Mouse (Mus musculus) forebrain, postnatal 0 days (tissue): ENCODE measurements around the gene Dctn5. TPM values are rescaled to one million over a fixed set of nuclear protein-coding genes. Genes with fewer than 3 reads are reported as not detected.

Source experiments
- ATAC-seq: fragments of 200-750 bp; cut with Nextera tagmentation; 2 replicates; pipeline ENCODE4 v1.8.0; 2017; ENCODE audit warnings: mild to moderate bottlenecking, moderate library complexity
- DNase-seq: peaks from one replicate; pipeline ENCODE4 v3.0.0-alpha.2; 2015
- H3K27ac ChIP-seq: fragments of 300-500 bp; sonication (generic); 2 replicates; pipeline ENCODE4 v1.5.1; 2014; ENCODE audit warnings: low read depth, mild to moderate bottlenecking, antibody characterized with exemption, low read length, moderate library complexity, mixed read lengths
- H3K27me3 ChIP-seq: fragments of 300-500 bp; sonication (generic); 2 replicates; pipeline ENCODE4 v1.6.1; 2014; ENCODE audit warnings: mild to moderate bottlenecking, low read length, mixed read lengths; ENCODE audit not compliant: insufficient read depth
- H3K36me3 ChIP-seq: fragments of 300-500 bp; sonication (generic); 2 replicates; pipeline ENCODE4 v1.6.1; 2014; ENCODE audit warnings: mild to moderate bottlenecking, moderate library complexity; ENCODE audit not compliant: insufficient read depth
- H3K4me1 ChIP-seq: fragments of 300-500 bp; sonication (generic); 2 replicates; pipeline ENCODE4 v1.6.1; 2014; ENCODE audit warnings: antibody characterized with exemption; ENCODE audit not compliant: insufficient read depth
- H3K4me2 ChIP-seq: fragments of 300-500 bp; sonication (generic); 2 replicates; pipeline ENCODE4 v1.6.1; 2014; ENCODE audit warnings: low read depth, mild to moderate bottlenecking, moderate library complexity
- H3K4me3 ChIP-seq: fragments of 300-500 bp; sonication (generic); 2 replicates; pipeline ENCODE4 v1.5.1; 2014; ENCODE audit warnings: low read depth, low read length, mixed read lengths
- H3K9ac ChIP-seq: fragments of 300-500 bp; sonication (generic); 2 replicates; pipeline ENCODE4 v1.6.1; 2014; ENCODE audit warnings: mild to moderate bottlenecking
- H3K9me3 ChIP-seq: fragments of 300-500 bp; sonication (generic); 2 replicates; pipeline ENCODE4 v1.6.1; 2016; ENCODE audit warnings: low read length
- CTCF ChIP-seq: sonication (generic); IDR thresholded peaks from 2 replicates; pipeline ENCODE4 v1.5.1; 2016; ENCODE audit warnings: antibody characterized with exemption, control low read depth, low read depth
- WGBS: fragments of 180-500 bp; shearing (Covaris S2); extraction: QIAGEN DNeasy Blood & Tissue Kit; methylation state at CpG from one replicate; pipeline ENCODE4 v1.1.7; 2014; 5-methylcytosine and 5-hydroxymethylcytosine counted together
- polyA plus RNA-seq: library from polyadenylated mRNA; unstranded; fragments of >200 nt; fragmentation: Nextera tagmentation; extraction: Ambion mirVana; gene quantifications from 2 replicates; pipeline ENCODE4 v1.2.1, GENCODE M21; 2015
- total RNA-seq: library from RNA; depleted of rRNA; stranded (reverse); fragments of >200 nt; gene quantifications from 2 replicates; pipeline ENCODE4 v1.2.3, GENCODE M21; 2014

The Dctn5 gene
- total and polyA plus RNA-seq, 2 experiments from 2014 or later: 114 to 157 TPM

DNA sequence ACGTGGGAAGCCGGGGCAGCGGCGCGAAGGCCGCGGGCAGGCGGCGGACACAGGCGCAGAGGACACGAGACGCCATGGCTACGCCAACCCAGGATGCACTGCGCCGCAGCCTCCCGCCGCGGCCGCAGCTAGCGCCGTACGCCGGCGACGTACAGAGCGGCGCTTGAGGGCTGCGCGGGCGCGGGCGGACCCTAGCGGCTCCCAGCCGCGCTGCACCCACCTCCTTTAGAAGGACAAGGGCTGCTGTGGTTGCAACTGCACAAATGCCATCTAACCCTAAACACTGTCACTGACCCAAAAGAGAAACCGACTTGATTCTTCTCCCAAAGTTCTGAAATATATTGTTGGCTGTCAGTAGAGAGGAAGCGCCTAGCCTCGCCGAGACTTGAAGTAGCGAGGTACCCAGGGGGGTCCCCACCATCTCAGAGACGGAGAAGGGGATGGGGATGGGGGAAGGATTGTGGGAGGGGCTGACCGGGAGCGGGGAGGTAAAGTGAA lies 31.0 kb upstream of the Dctn5 start, which contains the start of gene Ndufab1:
Gene Ndufab1, minus strand, starts transcription at position 140 of the 498 bp plus-strand sequence.
- Histone ChIP-seq H3K4me2 (peak within 1 kb of the TSS; percentile 57), H3K9ac (peak within 1 kb of the TSS; percentile 82), H3K27me3 (no peaks in the 10 kb centered on the region), H3K4me3 (peak within 1 kb of the TSS; percentile 67), H3K27ac (peak within 1 kb of the TSS; percentile 42; the same call in 1 of the 2 replicates), H3K9me3 (no peaks in the 10 kb centered on the region), H3K36me3 (peaks cover 12% of the 10 kb centered on the region), H3K4me1 (peaks cover 5% of the 10 kb centered on the region)
- WGBS: under 1% methylated on average over 36 of the region's 43 CpGs
- DNase-seq (peak; percentile 96), ATAC-seq (peak; percentile 100)
- peak; percentile 89 for TF ChIP-seq CTCF

DNA sequence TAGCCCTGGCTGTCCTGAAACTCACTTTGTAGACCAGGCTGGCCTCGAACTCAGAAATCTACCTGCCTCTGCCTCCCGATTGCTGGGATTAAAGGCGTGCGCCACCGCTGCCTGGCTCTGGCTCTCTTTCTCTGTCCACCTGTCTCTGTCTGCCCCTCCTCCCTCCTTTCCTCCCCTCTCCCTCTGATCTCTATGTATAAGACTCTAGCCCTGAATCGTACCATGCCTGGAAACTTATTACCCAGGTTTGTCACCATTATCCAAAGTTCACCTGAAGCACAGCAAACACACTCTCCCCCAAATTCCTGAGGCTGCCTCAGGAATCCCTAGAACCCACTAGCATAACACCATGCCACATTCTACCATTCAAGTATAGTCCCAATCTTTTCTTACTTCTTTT lies 24.6 kb upstream of the Dctn5 start:
- no peak for TF ChIP-seq CTCF
- DNase-seq (no peak), ATAC-seq (no peak)
- Histone ChIP-seq H3K27ac (no peak overlapping the region), H3K4me3 (no peak overlapping the region), H3K9me3 (no peaks in the 10 kb centered on the region), H3K27me3 (no peaks in the 10 kb centered on the region), H3K4me1 (no peaks in the 10 kb centered on the region), H3K4me2 (no peak overlapping the region), H3K9ac (no peak overlapping the region), H3K36me3 (peaks cover 5% of the 10 kb centered on the region; the same call in 1 of the 2 replicates)
- WGBS: 92% methylated on average over 6 of the region's 6 CpGs

DNA sequence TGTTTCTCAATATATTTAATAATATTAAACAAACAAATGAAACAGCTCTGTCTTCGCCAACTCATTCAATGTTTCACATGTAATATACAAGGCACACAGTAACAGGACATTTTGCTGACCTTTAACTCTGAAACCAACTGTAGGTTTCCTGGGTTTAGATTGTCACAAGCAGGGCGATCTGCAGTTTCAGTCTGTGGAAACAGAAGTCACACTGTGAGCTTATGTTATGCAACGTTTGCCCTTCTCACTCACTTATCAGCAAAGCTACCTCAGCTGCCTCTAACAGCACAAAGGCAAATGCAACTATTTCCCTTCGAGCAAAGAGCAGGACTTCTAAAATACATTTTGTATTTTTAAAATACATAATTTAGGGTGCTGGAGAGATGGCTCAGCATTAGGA lies 9.3 kb upstream of the Dctn5 start:
- Histone ChIP-seq H3K27ac (no peak overlapping the region), H3K4me3 (no peak overlapping the region), H3K27me3 (no peaks in the 10 kb centered on the region), H3K4me1 (no peaks in the 10 kb centered on the region), H3K4me2 (no peak overlapping the region), H3K36me3 (peaks cover 9% of the 10 kb centered on the region), H3K9ac (no peak overlapping the region), H3K9me3 (no peaks in the 10 kb centered on the region)
- ATAC-seq (no peak), DNase-seq (no peak)
- no peak for TF ChIP-seq CTCF
- 85% methylated on average over 4 of the region's 4 CpGs for WGBS

DNA sequence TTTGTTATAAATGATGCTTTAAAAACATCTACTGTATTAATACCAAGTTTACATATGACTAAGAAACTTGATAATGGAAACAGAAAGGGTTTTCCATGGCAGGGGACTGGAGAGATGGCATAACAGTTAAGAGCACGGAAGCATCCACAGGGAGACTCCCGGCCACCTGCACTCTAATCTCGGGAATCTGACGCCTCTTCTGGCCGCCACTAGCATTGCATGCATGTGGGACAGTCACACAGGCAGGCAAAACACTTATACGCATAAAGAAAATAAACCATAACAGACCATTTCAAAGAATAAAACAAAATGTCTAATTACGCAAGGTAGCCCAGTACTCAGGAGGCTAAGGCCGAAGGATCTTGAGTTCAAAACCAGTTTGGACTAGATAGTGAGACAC lies 7.2 kb upstream of the Dctn5 start:
- H3K4me2 ChIP-seq: no peak overlapping the region
- peak; percentile 22; the same call in 1 of the 2 replicates for TF ChIP-seq CTCF
- H3K27me3 ChIP-seq: no peaks in the 10 kb centered on the region
- no peak overlapping the region for H3K9ac ChIP-seq
- no peak overlapping the region for H3K4me3 ChIP-seq
- H3K27ac ChIP-seq: no peak overlapping the region
- H3K9me3 ChIP-seq: no peaks in the 10 kb centered on the region
- WGBS: 75% methylated on average over 8 of the region's 8 CpGs
- peaks cover 8% of the 10 kb centered on the region for H3K36me3 ChIP-seq
- no peaks in the 10 kb centered on the region for H3K4me1 ChIP-seq
- ATAC-seq (no peak), DNase-seq (no peak)

DNA sequence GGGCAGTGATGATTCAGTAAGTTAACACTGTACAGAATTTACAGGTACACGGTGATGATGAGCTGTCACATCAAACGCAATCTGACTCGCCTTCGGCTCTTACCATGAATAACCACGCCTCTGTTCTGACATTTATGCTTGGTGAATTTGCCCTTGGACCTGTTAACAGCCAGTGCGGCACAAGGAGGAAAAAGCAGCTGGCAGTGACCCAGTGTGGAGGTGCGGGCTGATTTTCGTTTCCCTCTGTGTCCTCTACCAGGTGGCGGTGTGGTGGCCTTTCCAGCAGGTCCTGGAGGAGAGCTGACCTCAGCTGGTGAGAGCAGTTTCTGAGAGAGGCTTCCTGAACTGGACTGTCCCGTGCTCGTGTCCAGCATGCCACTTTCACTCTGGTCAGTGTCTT lies 5.9 kb upstream of the Dctn5 start:
- Histone ChIP-seq H3K27me3 (no peaks in the 10 kb centered on the region), H3K4me1 (no peaks in the 10 kb centered on the region), H3K27ac (no peak overlapping the region), H3K4me2 (no peak overlapping the region), H3K9ac (no peak overlapping the region), H3K4me3 (no peak overlapping the region), H3K36me3 (peaks cover 6% of the 10 kb centered on the region), H3K9me3 (no peaks in the 10 kb centered on the region)
- no peak for DNase-seq
- ATAC-seq: no peak
- 92% methylated on average over 11 of the region's 11 CpGs for WGBS
- TF ChIP-seq CTCF: no peak

DNA sequence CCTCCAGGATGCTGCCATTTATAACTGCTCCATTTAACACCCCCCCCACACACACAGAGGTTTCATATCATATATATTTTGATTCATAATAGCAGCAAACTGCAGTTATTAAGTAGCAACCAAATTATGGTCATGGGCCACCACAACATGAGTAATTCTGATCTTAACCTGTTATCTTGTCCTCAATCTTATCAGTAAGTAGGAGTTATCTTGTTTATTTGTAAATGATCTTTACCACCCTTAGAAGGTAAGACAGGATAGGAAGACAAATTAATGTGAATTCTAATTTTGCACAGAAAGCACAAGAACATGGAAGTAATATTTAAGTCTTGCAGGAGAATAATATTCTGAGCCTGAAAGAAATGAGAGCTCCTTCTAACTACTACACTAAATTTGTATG lies 1.0 kb upstream of the Dctn5 start:
- no peak for ATAC-seq
- H3K9me3 ChIP-seq: no peaks in the 10 kb centered on the region
- H3K27me3 ChIP-seq: no peaks in the 10 kb centered on the region

DNA sequence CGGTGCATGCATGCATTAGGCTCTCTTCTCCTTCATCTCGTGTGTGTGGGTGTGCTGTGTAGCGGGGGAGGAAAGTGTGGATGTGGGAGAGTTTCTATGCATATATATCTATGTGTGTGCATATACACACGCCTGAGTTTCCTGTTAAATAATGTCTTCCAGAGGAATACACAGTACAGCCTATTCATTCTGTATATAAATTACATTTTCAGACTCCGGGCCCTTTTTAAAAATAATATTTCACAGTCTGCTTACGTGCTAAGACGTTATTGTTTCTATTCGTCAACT lies 441 bp downstream of the Dctn5 start:
- peak; percentile 37 for ATAC-seq
- H3K4me1 ChIP-seq: peaks cover 8% of the 10 kb centered on the region; the same call in 1 of the 2 replicates
- H3K27me3 ChIP-seq: no peaks in the 10 kb centered on the region
- H3K27ac ChIP-seq: peak overlapping the region; percentile 86
- DNase-seq: no peak
- WGBS: 17% methylated on average over 8 of the region's 8 CpGs
- peak overlapping the region; percentile 89 for H3K4me2 ChIP-seq
- H3K4me3 ChIP-seq: peak overlapping the region; percentile 96
- H3K36me3 ChIP-seq: peaks cover 28% of the 10 kb centered on the region
- H3K9me3 ChIP-seq: no peaks in the 10 kb centered on the region
- TF ChIP-seq CTCF: no peak
- H3K9ac ChIP-seq: peak overlapping the region; percentile 87

More for the DNA sequence above, 1.0 kb upstream of the Dctn5 start:
- peaks cover 8% of the 10 kb centered on the region; the same call in 1 of the 2 replicates for H3K4me1 ChIP-seq
- no peak for TF ChIP-seq CTCF
- H3K4me2 ChIP-seq: peak overlapping the region; percentile 89; the same call in 1 of the 2 replicates
- no peak for DNase-seq
- peaks cover 25% of the 10 kb centered on the region for H3K36me3 ChIP-seq
- no peak overlapping the region for H3K27ac ChIP-seq
- H3K9ac ChIP-seq: no peak overlapping the region
- peak overlapping the region; percentile 96; the same call in 1 of the 2 replicates for H3K4me3 ChIP-seq
